Mouse (Mus musculus) kidney, postnatal 14 days (tissue): Measurements from ENCODE around the gene Ralgds.
"Not testable (repeated sequence)": the region's sequence is repeated elsewhere in the genome, so short reads cannot be mapped to it uniquely, and the experiment has no call there.

Experiments
- DNase-seq: peaks from one replicate; pipeline ENCODE4 v3.0.0; 2022; ENCODE audit warnings: mixed read lengths

Gene Ralgds

DNA sequence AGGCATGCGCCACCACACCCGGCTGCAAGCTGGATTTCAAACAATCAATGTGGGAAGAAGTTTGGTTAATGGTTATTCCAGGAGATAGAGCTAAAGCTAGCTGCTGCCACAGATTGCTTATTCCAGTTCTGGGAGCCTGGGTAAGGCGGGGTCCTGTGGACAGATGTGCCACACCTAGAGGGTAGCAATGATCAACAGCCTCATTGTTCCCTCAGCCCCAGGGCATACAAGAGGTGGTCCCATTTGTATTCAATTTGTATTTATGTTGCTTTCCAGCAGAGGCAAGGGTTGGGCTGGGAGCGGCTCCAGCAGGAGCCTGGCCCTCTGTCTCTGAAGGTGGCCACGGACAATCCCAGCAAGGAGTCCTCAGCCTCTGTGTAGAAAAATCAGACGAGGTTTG is 6.6 kb upstream of the Ralgds start:
- no peak for DNase-seq

DNA sequence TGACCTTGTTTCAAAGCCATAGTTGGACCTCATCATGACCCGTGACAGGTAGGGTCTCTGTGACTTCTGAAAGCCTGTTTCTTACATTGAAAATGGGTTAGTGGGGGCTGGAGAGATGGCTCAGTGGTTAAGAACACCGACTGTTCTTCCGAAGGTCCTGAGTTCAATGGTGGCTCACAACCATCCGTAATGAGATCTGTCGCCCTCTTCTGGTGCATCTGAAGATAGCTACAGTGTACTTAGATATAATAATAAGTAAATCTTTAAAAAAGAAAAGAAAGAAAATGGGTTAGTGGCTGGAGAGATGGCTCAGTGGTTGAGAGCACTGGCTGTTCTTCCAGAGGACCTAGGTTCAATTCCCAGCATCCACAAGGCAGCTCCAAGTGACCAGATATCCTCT is 1.3 kb upstream of the Ralgds start:
- not testable (repeated sequence) for DNase-seq

DNA sequence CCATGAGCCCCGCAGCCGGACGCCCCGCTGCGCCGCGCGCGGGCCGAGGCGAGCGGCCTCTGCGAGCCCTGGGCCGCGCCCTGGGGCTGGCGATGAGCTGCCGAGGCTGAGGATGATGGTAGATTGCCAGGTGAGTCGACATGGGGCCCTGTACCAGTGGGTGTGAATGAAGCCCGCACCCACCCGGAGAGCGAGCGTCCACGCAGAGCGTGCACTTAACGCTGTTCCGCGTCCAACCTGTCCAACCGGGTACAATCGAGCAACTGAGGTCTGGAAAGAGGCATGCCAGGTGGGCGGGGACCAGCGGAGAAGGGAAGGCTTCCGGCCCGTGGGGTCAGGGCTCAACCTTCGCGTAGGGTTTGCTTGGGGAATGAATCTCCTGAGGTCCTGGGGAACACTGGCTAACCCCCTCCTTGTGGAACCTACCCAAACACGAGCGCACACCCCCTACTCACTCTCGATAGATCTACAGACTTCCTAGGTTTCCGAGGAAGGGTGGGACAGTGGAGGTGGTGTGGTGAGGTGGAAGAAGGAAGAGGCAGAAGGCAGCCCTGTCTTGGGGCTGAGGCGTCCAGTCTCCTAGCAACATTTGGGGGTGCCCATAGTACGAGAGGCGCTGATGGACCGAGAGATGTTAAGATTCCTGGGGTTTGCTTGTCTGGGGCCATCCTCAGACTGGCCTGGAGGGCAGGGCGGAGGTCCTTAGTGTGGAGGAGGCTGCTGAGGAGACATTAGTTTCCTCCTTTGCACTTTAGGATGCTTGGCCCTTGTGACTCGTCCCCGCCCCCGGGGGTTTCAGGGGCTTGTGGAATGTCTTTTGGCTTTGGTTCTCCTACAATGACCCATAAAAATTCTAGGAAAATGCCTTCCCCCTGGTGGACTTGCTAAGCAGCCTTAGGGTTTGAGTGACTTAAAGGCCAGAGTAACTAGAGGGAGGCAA is 776 bp downstream of the Ralgds start:
- peak; percentile 44 for DNase-seq

DNA sequence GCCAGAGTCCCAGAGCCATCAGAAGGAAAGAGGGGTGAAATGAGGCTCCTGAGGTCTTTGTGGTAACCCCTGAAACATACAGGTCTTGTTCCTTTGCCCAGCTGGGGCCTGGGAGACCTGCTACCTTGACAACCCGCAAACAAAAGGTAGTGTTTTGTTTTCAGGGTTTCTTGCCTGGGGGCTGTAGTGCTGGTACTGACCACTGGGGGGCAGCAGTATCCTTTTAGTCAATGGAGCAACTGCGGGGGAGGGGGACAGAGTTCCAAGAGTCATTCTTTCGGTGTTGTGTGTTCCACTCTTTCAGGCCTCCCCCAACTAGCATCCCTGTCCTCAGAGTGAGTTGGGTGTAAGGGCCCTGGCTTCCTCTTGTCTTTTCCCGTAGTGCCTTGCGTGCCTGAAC is 1.6 kb downstream of the Ralgds start:
- DNase-seq = peak; percentile 87

DNA sequence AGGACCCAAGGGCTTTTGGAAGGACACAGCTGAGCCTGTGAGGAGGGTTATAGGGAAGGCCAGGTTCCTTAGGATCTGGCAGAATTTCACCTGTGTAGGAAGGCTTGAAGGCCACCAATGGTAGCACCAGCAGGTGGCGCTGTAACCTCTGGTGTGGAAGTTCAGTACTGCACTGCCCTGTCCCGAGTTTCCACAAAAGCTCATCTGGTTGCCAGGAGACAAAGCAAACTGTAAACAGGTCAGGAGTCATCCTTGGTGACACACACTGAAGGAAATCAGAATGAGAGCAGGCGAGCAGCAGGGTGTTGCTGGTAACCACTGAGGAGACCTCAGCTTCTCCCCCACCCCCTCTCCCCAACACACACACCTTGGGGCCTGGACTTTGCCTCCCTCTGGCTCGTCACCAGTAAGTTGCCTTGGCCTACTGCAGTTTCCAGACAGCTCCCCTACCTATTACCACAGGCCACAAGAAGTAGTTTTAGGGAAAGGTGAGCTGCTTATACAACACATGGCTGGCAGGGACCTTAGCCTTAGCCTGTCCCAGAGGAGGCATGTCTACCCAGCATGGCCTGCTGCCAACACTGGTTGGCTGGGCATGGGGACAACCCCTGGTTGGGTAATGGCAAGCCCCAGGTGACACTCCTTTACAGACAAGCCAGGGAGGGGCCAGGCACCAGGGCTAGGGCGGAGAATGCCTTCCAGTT is 4.4 kb downstream of the Ralgds start:
- peak; percentile 85 for DNase-seq

DNA sequence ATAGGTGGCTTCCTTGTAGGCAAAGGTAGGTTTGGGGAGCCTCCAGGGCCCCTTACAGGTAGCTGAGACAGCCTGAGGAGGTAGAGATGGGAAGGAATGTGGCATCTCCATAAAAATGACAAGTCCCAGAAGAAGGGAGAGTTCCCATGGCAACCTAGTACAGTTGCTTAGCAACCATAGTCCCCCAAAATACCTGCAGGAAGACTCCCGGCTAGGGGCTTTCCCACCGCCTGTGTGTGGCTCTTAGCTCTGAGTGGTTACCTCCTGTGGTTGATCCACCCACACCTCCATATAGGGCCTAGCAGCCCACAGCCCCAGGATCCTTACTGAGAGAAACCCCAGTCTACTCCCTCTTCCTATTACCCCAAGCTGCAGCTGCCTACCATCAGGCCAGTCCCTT is 5.3 kb downstream of the Ralgds start:
- DNase-seq = no peak

DNA sequence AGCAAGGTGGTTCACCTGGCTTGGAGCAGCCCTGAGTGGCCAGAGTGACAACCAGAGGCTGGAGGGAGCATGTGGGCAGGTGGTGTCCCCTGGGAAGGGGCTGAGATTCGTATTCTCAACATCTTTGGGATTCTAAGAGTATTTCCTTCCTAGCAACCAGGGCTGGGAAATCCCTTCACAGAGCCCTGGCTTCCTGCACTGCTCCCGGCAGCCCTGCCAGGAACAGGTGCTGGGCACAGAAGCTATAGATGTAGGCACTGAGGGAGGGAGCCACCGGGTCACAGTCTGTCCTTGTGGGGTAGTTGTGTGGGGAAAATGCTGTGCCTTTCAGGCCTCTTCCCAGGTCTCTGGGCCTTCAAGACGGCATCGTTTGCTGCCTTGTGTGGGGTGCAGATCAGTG is 7.7 kb downstream of the Ralgds start:
- no peak for DNase-seq

DNA sequence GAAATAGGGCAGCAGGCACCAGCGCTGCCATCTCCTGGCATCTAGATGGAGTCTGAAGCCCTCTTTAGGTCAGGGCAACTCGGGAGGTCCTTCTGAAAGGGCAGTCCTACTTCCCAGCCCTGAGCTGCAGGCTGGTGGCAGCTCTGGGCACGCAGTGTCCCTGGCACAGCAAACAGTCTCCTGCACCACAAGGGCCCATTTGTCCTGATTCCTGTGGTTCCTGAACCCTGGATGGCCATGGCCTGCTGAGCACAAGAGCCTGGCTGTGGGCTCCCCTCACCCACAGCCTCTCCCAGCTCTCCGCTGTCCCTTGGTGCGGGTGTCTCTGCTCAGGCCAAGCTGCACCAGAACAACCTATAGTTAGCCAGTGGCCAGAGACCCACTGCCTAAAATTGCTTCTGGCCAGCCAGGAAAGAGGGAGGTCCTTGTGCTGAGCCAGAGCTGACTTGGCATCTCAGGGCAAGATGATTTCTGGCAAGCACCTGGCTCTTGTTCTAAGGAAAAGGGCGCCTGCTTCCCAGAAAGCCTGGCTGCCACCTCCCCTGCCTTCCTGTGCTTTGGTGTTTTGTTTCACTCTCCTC is 8.7 kb downstream of the Ralgds start:
- DNase-seq = peak; percentile 24

DNA sequence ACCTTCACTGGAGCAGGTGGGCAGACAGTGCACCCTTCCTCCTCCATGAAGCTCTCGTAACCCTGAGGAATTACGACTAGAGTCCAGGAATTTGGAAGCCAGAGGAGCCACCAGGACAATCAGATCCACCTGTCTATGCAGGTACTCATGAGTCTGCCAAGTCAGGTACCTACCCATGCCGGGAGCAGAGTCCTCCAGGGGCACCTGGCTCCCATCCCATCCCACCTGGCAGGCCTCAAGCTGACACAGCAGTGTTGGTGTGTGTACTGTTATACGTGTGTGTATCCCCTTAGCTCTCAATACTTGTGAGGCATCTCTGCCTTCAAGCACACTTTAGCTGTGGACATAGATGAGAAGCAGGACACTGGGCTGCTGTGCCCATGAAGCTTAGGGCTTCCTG is 9.2 kb downstream of the Ralgds start:
- peak; percentile 68 for DNase-seq

DNA sequence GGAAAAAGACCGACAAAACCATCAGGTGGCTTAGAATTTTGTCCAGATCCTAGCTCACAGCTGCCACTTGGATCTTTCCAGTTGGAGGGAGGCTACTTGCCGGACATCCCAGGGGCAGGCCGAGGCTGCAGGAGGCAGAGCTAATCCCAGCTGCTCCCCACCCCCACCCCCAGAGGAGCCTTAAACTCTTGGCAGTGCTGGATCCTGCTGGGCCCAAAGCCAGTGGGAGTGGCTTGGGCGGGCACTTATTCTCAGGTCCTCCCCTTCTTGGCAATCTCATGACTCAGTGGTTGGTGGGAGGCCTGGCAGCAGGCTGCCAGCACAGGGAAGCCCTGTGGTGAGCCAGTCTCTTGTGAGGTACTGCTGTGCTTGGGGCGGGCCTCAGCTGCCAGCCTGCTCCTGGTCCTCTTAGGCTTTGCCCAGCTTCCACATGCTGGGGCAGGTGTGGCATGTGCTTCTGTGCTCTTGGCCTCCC is 10.8 kb downstream of the Ralgds start:
- peak; percentile 94 for DNase-seq

DNA sequence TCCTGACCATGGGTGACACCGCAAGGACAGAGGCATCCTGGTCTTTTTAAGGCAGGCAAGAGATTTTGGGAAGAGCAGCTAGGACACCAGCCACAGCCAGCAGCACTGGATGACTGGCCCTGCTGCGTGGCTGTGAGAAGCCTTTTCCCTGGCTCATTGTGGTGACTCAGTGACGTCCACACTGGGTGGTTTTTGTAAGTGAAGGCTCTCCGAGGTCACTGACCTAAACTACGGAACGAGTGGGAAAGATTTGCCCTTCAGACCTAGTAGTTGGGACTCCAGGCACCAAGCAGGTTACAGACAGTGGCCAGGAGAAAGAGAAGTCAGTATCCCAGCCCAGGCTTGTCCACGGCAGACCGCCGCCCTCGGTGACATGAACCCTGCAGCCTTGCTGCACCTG is 11.5 kb downstream of the Ralgds start:
- no peak for DNase-seq

DNA sequence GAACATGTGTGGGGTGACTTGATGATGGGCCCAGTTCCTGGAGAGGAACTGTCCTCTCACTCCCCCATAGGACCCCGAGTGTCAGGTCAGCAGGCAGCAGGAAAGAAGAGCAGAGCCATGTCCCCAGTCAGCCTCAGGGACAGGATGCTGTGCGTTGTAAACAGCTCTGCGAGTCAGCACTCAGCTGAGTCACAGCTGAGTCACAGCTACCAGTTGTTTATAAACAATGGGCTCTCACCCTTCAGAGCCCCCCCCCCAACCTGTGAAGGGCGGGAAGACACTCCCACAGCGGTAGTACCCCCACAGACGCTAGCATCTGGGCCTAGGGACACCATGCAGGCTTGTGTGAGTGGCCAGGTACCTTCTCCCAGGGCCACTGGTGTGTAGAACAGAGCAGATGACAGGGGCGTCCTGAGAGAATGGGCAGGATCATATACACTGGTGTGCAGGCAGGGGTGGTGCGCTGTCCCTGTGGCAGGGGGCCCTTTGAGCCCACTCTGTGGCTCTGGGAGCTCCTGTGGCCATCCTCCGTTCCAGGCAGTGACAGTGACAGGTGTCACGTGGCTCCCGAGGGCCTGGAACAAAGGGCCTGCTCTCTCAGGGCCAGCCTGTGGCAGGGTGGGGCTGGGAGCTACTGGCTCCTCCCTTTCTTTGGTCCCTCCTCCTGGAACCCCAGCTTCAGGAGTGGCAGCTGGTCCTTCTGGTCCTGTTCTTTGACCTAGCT is 12.5 kb downstream of the Ralgds start:
- DNase-seq = peak; percentile 68

DNA sequence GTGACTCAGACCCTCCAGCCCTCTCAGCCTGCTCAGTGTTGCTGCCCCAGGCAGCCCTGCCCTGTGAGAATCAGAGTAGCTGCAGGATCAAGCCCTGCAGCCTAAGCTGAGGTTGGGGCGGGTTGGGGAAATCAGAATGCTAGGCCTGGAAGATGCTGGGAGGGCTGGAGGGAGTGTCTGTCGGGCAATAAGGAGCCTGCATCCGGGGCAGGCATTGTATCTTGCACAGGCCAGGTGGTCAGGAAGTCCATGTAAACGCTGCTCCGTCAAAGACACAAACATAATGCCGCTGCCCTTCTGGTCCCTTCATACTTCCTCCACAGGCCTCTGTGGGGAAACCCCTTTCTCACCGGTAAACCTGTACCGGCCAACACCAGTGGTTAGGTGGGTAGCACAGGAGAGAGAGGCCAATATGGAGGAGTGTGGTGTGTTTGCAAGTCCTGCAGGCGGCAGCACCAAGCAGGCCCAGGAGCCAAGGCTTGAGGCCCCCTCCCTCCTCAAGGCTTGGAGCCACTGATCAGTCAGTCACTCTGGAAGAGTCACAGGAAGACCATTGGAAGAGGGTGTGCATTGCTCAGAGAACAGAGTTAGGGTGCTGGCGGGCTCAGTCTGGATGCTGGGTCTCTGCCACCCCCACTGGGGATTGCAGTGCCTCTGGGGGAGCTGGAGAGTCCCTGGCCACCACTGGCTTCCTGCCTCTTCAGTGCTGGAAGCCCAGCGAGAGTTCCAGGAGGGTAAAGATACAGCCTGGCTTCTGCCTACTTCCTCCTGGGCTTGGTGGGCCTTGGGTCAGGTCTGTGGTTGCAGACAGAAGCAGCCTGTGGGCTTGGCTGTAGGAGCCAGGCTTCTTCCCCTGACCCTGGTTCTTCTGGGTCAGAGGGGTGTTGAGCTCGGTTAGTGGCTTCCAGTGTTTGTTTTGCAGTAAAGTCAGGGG is 13.3 kb downstream of the Ralgds start:
- peak; percentile 27 for DNase-seq

DNA sequence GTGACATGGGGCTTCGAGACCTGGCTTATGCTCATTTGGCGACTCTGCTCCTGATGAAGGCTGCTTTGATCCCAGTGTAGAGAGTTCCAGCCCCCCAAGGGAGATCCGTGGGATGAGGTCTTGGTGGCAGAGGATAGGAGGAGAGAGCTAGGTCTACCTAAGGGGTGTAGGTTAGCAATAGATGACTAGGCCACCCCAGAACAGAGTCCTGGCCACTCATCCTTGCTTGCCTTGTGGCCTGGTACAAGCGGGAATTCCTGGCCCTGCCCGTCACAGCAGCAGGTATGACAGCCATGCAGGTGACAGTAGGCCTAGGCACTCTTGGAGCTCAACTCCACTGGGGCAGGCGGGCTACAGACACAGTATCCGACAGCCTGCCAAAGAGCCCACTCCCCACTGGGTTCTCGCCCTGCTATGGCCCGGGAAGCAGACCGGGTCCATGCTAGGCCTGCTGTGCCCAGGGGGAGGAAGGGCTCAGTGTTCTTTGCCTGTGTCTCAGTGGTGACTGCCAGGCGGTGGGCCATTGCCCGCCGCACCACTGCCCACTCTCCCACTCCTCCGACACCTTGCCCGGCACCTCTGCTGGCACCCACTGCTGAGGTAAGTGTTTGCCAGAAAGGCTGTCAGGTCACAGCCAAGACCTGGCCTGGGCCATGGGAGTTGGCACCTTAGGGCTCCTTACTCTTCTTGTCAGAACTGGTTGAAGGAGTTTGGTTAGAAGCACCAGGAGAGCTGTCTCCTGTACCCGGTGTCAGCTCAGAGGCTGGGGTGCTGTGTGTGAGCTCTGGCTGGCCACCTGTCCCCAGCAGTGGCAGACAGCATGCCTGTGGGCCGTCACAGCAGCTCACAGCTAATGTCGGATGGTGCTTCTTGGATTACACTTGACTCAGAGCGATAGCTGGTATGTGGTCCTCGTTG is 14.8 kb downstream of the Ralgds start:
- DNase-seq = no peak

DNA sequence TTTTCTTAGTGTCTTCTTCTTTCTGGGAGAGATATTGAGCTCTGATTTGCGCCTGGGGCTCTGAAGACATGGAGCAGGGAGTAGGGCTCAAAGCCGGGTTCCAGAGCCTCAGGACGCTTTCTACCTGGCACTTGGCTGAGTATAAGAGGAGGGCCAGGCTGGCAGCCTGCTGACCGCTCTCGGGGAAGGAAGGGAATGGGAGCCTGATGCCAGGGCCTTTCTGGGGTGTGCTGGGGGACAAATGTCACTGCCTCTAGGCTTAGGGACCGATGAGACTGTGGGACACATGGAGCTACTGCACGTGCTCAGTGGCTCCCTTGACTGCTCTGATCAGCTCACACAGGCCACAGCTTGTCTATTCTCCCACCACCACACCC is 15.4 kb downstream of the Ralgds start:
- no peak for DNase-seq

DNA sequence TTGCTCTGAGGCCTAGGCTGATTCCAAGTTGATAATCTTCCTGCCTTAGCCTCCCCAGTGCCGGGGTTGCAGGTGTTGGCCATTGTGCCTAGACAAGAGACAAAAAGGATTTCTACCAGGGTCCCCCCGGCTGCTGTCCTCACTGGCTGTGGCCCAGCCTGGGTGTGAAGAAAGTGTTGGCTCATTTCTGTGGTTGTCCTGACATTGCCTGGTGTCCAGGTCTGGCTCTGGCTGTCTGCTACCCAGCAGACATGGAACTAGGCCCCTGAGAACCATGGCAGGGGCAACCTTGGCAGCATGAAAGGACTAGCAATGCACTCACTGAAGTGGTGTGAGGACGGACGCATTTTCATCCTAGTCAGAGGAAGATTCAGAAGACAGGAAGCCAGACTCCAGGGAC is 16.9 kb downstream of the Ralgds start:
- DNase-seq = no peak

DNA sequence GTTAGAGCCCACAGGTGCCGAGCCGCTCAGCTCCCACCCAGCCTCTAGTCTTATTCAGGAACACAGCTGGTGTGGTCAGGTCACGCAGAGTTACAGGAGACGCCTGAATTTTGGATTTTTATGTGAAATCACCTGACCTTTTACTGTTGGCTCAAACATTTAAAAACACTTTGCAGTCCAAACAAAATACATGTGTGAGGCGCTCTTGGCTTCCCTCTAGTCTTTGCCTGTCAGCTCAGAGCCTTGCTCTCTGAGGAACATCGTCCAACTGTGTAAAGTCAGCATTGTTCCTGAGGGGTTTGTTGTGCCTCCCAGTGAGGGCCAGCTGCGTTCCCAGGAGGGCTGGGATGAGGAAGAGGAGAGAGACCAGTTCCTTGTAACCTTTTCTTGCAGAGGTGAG is 17.4 kb downstream of the Ralgds start:
- DNase-seq = peak; percentile 34

DNA sequence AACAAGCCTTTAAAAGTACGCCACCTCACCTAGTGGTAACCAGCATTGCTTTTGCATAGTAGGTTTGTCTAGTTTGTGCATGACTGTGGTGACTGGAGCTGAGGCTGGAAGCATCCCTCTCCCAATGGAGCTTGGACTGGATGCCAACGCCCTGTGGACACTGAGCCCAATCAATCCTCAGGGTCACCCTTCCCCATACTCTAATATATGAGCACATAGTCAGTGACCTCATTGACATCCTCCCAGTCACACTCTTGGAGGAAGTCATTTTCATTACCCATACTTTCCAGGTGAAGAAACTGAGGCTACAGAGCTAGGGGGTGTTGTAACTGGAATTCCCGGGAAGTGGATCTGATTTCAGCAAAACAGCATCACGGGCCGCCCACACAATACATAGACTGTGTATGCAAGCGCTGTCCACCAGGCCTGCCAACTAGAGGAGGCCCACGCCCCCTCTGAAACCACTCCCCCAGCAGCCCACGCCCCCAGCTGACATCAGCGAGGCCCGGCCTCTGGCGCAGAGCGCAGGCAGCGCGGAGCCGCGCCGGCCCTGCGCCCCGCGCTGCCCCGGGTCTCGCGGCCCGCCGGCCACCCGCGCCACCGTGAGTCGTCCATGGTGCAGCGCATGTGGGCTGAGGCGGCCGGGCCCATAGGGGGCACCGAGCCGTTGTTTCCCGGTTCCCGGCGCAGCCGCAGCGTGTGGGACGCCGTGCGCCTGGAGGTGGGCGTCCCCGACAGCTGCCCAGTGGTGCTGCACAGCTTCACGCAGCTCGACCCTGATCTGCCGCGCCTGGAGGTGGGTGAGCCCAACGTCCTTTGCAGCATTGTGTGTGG is 20.2 kb downstream of the Ralgds start:
- peak; percentile 91 for DNase-seq

DNA sequence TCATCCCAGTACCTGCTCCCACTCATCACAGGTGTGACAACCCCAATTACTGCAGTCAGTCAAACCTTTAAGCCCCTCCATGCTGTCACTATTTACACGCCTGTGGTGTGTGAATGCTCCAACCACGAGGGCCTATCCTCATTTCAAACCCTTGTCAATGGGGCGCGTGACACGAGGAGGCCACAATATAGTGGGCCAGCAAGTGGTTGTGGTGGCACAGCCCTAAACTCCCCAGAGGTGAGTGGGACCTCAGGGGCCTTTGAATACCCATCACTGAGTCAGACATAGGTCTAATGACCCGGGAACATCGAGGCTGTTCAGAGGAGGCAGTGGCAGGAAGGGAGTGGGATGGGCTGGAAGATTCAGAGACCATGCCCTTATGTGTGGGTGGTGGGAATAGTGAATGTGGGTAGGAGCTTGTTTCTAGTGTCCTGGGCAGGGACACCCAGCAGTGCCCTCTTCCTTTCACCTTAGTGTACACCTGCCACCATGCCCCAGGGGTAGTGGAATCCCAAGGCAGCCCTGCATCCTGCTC is 21.0 kb downstream of the Ralgds start:
- DNase-seq = no peak
